Mouse (Mus musculus): ENCODE measurements around the gene Myd88.
"Not testable (repeated sequence)": the region's sequence is repeated elsewhere in the genome, so short reads cannot be mapped to it uniquely, and the experiment has no call there.

The Myd88 gene

GRCm38 (mm10) chr9:119340909-119341816 is at the start of gene Myd88:
TSS of gene Myd88 (minus strand) at chr9:119341411.
- peak; percentile 92 for DNase-seq

- DNase-seq, result no peak
Measured at GRCm38 (mm10) chr9:119390214-119390613, 49.0 kb upstream of the Myd88 start.

DNA sequence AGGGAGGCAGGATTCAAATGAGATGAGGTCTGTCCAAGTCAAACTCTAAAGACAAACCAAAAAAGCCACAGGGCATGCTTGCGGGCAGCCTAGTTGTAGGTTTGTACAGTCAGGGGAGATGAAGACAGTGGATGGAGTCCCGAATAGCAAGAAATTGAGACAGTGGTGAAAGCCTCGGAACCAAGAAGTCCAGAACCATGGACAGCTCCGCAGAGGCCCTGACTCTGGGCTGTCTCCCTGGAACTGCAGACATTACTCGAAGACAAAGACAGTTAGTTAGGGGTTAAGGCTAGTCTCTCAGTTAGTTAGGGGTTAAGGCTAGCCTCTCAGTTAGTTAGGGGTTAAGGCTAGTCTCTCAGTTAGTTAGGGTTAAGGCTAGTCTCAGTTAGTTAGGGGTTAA is 47.7 kb upstream of the Myd88 start:
- DNase-seq, result peak; percentile 23

- DNase-seq, result no peak
Measured at GRCm38 (mm10) chr9:119382603-119383002, 41.4 kb upstream of the Myd88 start.

- DNase-seq, result no peak
Measured at GRCm38 (mm10) chr9:119378231-119378630, 37.0 kb upstream of the Myd88 start.

- no peak for DNase-seq
Measured at GRCm38 (mm10) chr9:119375556-119375955, 34.3 kb upstream of the Myd88 start.

DNA sequence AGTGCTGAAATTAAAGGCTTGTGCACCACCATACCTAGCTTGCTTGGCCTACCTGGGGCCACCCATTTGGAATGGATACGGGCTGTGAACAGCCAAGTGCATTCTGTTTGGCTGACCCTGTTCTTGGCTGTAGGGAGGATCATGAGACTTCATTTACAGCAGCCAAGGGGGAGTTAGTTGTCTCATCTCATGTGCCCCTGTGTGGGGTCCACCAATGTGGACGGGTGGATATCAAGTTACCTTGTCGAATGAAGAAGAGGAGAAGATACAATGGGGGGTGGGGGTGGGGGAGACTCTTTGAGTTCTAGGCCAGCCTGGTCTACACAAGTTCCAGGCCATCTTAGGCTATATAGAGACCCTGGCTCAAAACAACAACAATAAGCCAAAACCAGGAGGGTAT is 33.8 kb upstream of the Myd88 start:
- no peak for DNase-seq

DNA sequence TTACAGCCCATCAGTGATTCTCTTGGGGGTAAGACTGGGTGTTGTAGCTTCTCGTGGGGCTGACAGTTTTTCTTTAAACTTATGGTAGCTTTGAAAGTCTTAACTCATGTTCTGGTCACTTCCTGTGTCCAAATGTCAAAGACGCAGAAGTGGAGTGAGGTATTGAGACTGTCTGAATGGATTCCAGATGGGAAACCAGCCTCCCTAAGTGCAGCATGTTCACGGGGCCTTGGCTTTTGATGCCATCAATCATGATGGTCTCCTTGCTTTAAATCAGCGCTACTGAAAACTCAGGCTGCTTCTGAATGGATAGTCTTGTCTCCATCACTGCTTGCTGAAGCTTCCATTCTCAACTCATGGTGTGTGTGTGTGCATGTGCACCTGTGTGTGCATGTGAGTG is 30.0 kb upstream of the Myd88 start:
- no peak for DNase-seq

DNA sequence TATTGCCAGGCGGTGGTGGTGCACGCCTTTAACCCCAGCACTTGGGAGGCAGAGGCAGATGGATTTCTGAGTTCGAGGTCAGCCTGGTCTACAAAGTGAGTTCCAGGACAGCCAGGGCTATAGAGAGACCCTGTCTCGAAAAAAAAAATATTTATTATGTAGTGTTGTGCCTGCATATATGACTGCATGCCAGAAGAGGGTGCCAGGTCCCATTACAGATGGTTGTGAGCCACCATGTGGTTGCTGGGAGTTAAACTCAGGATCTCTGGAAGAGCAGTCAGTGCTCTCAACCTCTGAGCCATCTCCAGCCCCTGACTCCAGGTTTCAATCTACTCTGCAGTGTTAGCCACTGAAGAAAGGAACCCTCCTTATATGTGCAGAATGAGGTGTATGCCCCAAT is 29.6 kb upstream of the Myd88 start:
- DNase-seq, result not testable (repeated sequence)

DNA sequence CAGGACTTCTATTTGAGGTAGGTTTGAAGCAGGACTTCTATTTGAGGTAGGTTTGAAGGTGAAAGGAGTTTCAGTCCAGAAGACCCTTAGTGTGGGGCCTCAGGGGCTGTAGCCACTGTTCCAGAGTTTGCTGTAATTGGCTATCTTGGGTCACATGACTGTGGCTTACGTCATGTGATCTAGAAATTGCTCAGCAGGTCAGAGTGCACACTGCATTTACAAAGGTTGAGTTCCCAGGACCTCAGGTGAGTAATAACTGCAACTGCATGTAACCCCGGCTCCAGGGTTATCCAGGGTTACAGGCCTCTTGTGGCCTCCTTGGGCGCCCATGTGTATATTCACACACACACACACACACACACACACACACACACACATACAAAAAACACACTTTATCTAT is 27.2 kb upstream of the Myd88 start:
- no peak for DNase-seq

DNA sequence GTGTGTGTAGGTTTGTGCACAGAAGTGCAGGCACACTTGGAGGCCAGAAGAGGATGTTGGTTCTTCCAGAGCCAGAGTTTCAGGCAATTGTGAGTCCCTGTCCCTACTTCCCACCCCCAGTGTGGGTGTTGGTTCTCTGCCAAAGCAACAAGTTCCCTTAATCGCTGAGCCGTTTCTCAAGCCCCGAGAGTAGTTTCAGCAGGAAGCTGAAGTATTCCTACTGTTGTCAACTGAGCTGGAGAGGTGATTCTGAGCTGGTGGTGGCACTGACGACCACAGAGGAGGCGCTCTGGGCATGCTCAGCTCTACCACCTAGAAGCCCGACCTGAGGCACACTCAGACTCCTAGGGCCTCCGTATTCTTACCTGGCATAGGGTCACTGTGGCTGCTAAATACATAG is 24.1 kb upstream of the Myd88 start, which contains the start of gene Slc22a14:
Gene Slc22a14, minus strand, starts transcription at position 270 of the 400 bp plus-strand sequence.
- no peak for DNase-seq

DNA sequence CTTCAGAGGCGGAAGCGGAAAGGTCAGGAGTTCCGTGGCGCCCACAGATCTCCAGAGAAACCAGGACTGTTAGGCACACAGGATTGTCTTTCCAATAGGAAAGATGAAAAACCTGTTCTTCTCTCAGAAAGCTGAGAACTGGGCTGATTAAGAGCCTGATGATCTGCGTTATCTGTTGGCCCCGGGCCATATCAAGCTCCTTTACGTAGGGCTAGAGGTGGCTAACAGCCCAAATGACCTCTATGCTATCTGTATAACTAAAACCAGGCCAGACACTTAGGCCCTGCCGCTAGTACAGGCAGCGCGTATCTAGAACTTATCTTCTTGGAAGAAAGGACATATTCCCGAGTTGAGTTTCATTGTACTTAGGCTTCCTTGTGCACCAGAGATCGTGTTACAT is 22.0 kb upstream of the Myd88 start:
- DNase-seq, result no peak

DNA sequence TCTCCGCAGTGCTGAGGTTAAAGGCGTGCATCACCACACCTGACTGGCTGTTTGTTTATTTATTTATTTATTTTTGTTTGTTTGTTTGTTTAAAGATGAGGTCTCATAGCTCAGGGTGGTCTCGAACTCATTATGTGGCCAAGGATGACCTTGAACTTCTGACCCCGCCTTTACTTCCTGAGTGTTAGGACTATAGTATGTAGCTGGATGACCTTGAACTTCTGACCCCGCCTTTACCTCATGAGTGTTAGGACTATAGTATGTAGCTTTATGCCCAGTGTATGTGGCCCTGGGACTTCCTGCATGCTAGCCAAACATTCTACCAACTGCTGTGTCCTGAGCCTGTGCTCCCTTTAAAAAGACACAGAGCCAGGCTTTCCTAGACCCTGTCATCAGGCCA is 20.2 kb upstream of the Myd88 start:
- DNase-seq, result no peak

DNA sequence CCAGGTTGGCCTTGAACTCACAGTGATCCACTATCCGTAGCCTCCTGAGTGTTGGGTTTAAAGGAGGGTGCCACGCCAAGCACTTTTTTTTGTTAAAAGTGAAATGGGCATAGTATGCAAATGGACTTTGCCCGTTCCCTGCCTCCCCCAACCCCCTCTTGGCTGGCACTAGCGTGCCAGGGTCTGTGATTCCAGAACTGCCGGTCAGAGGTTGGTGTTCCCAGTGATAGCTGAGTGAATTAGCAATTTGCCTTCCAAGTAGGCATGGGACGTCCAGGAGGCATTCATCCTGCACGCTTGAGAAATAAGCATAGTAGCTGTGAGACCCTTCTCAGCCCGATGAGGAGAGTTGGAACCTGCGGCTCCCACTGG is 16.8 kb upstream of the Myd88 start:
- no peak for DNase-seq

DNA sequence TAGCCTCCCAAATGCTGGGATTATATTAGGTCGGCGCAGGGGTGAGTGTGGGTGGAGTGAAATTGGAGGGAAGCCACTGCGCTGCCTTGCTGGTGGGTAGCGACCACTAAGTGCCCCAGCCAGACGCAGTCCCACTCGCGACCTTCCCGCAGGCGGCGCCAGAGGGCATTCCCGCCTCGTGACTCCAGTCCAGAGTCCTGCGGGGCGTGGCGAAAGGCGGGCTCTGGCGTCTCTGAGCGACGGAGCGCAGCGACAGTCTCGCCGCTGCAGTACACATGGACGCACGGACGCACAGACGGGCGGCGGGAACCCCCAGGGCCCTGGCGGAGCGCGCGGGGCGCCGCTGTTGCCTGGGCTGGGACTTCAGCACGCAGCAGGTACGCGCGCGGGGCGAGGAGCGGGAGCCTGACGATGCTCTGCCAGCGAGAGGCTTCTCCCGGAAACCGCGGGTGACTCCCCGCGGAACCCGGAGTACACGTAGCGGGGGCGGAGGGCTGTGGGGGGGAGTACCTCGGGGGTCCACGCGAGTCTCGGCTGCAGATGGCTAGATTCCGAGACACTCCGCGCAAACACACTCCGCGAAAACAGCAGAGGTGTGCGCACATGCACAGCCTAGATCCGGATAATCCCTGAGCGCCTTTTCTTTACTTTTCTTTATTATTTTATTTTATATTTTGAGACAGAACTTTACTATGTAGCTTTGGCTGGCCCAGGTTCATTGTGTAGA is 16.3 kb upstream of the Myd88 start, which contains the start of gene Xylb:
Gene Xylb, plus strand, starts transcription at position 51 of the 727 bp plus-strand sequence.
- peak; percentile 92 for DNase-seq

GRCm38 (mm10) chr9:119355943-119356342 is 14.7 kb upstream of the Myd88 start:
- DNase-seq, result no peak

- DNase-seq, result no peak
Measured at GRCm38 (mm10) chr9:119353926-119354325, 12.7 kb upstream of the Myd88 start.

GRCm38 (mm10) chr9:119352060-119352459 is 10.8 kb upstream of the Myd88 start:
- DNase-seq, result peak; percentile 85

GRCm38 (mm10) chr9:119350947-119351705 is 9.9 kb upstream of the Myd88 start:
- no peak for DNase-seq

DNA sequence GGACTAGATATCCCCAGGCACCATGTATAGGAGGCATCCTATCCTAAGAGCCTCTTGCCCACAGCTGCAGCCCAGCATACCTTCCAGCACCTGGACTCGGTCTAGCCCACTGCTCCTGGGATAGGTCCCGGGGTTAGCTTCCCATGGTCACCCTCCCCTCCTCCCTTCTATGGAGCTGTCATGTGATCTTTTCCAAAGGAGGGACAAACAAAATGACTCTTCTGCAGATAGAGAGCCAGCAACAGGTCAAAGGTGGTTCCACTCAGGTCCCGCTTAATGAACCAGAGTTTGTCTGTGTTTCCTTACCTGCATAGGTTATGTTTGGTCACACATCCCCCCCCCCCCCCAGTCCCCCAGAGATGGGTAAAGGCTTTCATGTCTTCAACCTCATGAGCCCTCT is 9.3 kb upstream of the Myd88 start:
- DNase-seq, result no peak

DNA sequence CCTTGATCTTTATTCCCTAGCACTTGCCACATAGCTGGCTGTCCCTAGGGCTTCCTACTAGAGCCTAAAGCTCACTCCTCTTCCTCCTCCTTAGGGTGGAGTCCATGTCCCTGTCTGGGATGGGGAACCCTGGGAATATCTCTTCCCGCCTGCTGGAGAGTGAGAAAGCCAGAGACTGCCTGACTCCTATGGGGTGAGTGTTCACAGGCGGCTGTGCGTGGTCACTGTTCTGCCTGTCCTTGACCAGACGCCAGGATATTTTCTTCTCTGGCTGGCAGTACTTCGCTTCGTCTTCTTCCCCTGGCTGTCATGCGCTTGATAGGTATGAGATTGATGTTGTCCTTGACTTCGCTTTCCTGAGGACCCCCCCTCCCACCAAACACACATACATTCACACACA is 5.2 kb upstream of the Myd88 start:
- no peak for DNase-seq

DNA sequence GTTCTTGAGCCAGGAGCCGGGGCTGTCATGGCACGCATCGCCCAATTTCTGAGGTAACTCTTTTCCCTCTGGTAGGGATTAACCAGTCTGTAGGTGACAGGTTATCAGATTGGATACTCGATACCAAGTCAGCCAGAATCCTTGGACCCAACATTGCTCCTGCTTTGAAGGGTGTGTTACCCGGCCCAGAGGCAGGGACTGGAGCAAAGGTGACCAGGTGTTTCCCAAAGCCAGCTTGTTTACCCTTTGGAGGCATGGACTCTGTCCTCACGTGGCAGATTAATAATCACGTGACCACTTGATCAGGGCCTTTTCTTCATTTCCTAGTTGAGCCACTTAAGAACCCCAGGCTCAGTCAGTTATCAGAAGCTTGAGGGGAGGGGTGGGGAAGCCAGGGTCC is 1.5 kb upstream of the Myd88 start:
- DNase-seq, result no peak

- DNase-seq, result no peak
Measured at GRCm38 (mm10) chr9:119340212-119340580, 1.0 kb downstream of the Myd88 start.
